Mouse (Mus musculus) lung, postnatal 14 days (tissue): ENCODE measurements around the gene Nrxn1.

Experiments used
- DNase-seq: peaks from one replicate; pipeline ENCODE4 v3.0.0; 2021

Nrxn1 gene

DNA sequence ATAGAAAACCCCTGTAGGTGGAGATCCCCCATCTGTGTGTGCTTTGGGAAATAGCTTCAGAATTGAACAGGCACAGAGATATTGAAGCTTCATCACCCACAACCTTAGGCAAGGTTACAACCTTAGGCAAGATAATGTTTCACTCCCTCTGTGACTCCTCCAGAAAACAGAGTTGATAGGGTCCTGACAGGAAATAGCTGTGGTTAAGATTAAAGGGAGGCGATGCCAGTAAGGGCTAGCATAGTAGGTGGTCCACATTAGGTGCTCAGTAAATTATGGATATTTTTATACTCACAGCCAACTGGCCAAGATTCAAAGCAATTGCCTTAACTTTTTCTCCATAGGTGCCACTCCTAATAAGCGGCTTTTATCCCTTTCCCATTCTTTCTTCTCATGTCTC is 284.6 kb downstream of the Nrxn1 start:
- no peak for DNase-seq

DNA sequence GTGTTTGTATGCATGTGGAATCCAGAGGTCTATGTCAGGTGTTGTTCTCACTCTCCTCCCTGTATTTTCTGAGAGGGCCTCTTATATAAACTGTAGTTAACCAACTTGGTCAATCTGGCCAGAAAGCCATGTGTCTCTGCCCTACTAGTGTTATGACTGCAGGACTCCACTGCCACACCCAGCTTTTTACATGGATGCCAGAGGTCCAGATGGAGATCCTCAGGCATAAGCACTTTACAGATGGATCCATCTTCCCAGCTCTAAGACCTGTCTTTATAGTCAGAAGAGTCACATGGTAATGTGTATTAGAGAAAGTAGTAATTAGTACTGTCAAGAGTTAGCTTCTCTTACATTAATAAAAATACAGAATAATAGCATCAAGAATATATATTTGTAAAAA is 285.7 kb downstream of the Nrxn1 start:
- DNase-seq = no peak

DNA sequence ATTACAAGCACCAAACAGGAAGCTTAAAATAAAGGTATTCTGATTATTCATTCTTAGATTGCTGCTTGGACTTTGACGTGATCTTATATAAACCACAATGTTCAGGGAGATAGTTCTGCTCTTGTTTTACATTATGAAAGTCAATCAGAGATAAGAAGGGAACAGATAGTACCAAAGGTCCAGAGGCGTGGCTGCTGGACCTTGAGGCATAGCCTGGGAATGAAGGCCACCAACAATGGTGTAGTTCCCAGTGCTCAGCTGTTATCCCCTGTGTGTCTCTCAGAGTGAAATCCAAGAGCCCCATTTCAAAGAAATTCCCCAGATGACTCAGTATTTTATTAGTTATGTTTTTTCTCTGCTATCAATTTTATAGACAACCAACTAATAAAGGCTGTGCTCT is 294.2 kb downstream of the Nrxn1 start:
- no peak for DNase-seq

DNA sequence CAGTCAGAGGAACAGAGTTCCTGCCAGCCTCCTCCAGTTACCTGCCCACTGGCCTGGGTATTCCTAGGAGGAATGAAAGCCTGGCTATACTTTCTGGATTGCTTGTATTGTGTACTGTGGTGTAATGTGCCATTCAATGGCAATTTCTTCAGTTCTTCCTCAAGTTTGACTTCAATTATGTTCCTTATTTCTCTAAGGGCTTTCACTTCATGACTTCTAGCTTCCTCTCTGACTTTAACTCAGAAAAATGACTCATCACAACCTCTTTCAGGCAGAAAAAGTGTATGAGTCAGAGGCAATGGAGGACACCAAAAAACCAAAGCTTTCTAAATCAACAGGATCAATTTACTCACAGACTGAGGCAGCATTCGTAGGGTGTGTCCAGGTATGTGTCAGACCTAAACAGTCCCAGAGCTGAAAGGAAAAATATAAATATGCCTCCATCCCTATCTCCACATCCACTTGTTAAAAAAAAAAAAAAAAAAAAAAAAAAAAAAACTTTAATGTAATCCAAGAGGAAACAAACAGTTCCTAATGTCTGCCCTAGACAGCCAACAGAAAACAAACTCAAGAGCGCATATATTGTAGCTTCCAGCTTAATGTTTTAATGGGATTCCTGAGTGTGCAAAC is 295.1 kb downstream of the Nrxn1 start:
- no peak for DNase-seq

DNA sequence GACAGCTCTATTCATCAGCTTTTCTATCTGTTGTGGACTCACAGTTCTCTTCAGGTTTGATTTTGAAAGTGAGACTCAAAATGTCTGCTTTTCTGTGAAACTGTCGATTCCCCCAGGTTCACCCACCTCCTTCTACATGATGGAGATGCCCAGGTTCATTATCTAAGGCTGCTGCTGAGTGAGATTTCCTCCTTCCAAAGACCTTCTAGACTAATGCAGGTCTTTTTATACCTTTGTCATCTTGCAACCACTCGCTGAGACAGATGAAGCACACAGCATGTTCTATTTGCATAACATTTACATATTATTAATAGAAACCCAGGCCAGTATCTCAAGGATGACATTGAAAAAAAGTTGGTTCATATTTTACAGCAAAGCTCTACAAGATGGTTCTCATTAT is 295.9 kb downstream of the Nrxn1 start:
- no peak for DNase-seq

DNA sequence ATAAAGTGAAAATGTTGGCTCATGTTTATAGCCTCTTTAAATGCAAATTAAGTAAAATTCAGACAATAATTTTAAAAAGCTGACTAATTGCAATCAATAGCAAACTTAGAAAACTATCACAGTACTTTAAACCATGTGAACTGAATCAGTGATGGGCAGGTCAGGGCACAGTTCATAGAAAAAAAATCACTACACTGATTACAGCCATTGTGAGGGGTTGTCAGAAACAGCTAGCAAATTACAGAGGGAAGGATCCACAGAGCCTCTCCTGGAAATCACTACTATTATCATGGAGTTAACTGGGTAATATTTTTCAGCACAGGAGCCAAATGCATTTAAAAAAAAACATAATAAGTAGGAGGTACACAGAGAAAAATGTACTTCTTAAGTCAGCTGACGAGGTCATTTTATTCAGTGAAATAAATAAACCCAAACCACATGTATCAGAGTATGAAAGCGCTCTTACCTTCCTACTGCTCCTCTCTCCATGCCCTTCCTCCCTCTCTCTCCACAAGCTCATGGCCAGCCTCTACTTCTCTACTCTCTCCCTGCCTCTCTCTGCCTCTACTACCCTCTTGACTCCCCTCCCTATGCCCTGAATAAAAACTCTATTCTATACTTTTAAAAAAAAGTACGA is 304.3 kb downstream of the Nrxn1 start:
- DNase-seq = no peak

DNA sequence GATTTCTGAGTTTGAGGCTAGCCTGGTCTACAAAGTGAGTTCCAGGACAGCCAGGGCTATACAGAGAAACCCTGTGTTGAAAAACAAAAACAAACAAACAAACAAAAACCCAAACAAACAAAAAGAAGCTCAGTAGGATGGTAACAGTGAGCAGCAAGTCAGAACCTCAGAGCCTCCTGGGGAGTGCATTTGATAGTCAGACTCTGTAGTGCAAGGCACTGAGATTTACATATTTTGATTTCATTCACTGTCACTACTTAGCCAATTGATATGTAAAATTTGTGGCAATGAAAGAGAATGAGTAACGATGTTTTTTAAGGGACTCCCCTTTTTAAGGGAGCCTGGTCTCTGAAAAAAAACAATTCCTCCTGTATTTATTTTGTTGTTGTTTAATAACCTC is 304.8 kb downstream of the Nrxn1 start:
- no peak for DNase-seq

DNA sequence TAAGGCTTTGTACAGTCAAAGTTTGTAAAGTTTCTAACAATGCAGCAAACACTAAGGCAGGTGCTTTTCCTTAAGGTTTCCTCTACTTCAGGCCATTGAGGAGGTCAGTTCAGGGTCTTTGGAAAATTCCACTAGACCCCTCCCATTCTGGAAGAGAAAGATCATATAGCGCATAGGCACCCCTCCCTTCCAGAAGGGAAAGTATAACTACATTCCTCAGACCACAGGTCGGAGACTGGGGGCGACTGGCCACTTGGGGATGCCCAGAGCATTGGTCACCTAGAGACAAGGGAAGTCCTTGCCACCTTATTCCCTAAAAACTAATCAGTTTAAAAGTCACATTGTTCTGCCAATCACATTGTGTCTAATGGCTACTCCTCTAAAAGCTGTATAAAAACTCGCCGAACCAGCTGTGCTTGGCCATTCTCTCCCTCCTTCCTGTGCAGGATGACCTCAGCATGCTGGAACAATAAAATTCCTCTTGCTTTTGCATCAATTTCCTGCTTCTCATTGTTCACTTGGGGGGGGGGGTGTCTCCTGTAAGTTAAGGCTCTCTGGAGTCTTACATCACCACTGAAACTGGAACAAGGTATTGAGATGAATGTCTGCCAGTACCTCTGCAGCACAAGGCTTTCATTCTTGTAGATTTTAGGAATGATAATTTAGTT is 305.6 kb downstream of the Nrxn1 start:
- DNase-seq = no peak

DNA sequence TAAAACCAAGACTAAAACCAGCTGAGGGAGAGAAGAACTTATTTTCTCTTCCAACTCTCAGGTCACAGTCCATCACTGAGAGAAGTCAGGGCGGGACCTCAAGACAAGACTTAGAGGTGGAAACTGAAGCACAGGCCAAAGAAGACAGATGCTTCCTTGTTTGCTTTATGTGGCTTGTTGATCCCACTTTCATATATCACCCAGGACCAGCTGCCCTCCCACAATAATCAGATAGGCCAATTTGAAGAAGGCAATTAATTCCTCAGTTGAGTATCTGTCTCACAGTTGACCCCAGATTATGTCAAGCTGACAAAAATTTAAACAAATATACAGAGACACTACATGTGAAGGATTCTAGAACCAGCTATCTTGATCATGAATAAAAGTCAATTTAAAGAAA is 312.4 kb downstream of the Nrxn1 start:
- no peak for DNase-seq

DNA sequence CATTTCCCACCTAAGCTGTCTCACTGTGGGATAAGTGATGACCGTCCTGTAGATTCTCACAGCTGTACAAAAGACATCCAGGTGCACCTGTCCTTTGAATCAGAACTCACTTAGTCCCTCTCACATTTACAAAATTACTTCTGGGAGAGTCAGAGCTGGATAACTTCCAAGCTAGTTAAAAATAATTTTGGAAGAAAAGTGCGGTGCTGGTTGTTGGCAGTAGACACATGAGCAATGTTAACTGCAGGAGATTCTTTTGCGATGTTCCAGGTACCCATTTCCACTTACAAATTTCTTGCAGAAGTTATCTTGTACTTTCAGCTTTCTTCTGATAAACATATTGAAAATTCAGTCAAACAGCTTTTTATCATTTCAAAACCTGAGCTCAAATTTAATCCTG is 317.5 kb downstream of the Nrxn1 start:
- no peak for DNase-seq

DNA sequence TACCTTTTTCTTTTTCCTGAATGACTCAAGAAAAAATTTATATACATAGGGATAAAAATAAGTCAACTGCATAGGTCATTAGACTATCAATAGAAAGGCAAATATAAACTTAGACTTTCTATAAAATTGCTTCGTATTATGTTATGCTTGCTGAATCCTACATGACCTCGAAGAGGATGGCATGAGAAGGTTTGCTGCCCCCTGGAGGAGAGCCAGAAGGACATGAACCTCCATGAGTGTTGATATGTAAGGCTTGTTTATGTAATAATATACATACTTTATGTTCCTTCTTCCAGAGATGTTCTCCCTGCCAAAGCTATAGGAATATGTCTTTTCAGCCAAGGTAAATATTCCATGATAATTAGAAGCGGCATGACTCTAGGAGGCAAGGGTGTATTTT is 319.6 kb downstream of the Nrxn1 start:
- no peak for DNase-seq

DNA sequence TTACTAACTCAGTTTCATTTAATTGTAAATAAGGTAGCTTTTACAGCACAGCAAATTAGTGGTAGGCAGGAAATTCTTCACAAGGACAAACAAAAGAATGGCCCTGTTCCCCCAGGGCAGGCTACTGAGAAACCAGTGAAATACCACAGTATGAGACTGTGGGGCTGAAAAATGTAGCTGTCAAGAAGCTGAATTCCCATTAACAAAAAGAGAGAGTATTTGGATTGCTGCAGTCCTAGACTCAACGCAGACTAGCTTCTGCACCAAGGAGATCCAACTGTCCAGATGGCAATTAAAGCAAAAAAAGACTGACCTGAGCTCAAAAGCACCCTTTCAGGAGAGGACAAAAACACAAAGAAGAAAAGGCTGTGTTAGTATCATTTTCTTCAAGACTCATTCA is 324.7 kb downstream of the Nrxn1 start:
- no peak for DNase-seq

DNA sequence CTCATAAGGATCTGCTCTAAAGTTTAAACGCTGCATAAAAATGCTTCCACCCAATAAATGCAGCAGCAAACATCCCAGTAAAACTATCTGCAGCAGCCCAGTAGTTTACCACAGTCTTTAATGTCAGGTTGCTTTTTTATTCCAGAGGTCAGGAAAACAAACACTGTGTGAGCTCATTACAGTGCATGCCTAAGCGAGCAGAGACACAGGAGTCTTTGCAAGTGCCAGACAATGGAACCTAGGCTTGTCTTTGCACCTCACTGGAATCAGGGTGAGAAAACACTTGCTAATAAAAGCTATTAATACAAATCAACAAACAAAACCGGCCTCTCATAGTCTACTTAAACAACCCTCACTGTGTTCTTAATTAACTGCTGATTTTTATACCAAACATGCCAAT is 365.7 kb downstream of the Nrxn1 start:
- DNase-seq = no peak

DNA sequence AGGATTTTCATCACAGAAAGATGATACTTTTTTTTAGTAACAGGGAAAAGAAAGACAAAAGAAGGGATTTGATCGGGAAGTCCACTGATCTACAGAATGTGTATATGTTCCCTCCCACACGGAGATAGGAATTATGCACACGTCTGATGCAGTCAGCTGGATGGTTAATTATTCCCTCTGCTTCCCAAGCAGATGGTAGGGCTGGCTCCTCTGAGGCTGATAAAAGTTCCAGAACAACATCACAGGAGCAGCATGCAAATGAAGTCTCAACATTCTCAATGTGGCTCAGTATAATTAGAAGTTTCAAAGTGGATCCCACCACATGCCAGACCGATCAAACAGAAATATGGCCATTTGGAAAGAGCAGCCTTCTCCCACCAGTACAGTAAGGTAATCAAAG is 388.1 kb downstream of the Nrxn1 start:
- no peak for DNase-seq

DNA sequence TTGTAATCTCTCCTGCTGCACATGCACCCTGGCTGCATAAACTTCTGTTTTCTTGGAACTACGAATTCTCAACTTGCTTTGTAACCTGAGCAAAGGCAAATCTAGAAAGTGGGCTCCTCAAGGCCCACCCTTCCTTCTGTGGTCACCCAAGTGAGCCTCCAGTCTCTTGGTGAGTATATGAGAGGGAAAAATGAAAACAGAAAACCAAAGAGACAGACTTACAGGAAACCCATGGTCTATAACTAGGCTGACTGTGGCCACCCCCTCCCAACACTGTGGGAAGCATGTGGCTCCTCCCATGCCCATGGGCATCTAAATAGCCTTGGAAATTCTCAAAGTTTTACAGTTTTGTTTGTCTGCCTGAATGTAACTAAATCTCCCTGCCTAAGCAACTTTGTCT is 390.2 kb downstream of the Nrxn1 start:
- DNase-seq = no peak

DNA sequence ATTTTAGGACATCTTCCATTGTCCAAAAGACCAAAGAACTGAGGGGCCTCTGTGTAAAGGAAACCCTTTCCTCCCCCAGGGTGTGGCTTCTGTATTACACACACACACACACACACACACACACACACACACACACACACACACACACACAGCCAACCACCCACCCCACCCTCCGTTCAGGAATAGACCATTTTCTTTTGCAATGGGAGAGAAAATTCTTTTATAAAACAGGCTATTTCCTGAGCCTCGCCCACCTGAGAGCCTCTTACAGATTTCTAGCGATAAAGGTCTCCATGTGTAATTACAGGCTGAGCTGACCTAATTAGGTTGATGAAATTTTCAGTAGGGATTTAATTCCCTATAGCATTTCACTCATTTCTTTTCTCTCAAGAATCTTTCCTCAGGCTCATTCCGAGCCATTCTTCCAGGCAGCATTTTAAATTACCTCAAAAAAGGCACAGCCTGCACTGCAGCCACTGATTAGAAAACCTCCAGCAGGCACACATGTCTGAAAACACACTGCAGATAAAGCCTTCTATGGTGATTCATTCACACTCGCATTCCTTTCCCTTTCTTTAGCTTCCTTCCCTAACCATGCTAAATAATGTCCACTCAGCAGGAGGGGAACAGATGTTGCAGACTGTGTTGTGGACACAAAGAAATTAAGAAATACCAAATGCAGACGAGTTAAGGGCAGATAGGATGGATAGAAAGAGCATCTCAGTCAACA is 396.6 kb downstream of the Nrxn1 start:
- no peak for DNase-seq

DNA sequence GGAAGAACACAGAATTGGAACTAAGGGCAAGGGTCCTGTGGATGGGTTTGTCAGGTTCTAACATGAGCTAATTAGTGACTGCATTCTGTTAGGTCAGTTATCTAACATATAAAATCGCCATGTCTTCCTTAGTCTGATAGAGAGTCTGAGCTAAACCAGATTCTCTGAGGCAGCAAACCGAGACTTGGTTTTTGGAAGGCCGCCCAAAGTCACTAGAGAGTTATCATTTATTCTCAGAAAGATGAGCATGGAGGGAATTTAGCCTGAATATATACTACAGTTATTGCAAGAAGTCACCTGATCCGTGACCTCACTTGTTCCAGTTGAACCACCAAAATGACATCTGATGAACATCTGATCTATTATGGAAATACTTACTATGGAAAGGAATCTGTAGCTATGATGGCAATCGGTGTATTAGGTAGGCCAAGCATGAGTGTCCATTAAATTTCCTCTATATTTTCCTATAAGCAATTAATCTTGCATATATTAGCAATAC is 397.7 kb downstream of the Nrxn1 start:
- DNase-seq = no peak

DNA sequence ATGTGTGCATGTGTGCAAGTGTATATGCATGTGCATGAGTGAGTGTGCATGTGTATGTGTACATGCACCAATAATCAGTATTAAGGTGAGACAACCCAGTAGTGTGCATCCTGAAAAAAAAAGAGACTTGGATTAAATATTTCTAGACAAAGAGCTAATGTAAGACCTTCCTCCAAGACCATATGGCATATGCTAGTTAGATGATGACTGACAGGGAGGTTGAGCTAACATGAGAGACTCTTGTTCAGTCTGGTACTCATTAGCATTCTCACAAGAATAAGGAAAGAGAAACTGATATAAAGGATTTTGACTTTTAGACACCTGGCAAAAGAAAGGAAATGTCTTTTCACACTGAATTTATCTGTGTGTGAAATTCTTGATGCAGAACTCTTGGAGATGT is 408.7 kb downstream of the Nrxn1 start:
- DNase-seq = no peak

DNA sequence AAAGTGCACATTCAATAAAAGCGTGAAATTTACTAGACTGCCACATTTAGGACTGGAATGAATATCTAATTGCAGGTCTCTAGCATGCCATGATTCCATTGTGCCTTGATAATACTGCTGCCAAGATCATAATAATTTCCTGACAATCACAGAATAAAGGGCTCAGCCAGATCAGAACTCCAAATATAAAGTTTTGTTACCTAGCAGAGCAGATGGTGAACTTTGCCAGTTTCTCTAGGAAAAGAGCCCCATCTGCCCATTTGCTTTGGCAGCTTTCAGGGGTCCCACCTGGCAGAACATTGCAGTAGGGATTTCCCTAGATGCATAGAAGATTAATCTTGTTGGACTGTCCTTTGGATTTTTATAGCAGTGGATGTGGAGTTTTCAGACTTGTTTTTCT is 411.9 kb downstream of the Nrxn1 start:
- no peak for DNase-seq

DNA sequence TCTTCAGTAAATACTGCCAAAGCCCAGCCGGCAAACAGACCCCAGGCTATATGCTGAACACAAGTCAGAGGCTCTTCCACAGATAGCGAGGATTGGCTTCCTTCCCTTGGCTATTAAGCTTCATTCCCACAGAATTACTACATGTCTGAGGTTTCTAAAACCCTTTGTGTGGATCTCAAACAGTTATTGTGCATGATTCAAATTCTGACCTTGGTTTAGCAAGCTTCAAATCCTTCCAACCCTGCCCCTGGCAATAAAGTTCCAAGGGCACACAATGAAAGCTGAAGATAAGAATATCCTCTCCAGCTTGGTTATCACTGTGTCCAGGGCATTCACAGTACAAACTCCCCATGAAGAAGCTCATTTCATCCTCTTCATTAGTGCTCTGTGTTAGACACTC is 416.2 kb downstream of the Nrxn1 start:
- no peak for DNase-seq

DNA sequence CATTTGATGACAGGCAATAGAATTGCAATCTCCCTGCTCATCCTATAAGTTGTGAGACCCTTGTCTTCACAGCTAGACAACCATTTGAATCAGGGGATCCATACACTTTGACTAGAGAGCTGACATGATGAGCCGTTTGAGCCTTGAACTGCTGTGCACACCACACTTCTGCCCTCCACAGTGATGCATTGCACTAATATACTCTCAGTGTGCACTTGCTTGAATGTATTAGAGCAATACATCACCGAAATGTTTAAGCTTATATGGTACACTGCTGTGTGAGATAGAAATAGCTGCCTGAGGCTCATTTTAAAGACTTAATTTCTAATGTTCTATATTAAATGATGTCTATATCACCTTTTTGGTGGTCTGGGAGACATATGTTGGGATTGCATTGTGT is 430.6 kb downstream of the Nrxn1 start:
- no peak for DNase-seq

DNA sequence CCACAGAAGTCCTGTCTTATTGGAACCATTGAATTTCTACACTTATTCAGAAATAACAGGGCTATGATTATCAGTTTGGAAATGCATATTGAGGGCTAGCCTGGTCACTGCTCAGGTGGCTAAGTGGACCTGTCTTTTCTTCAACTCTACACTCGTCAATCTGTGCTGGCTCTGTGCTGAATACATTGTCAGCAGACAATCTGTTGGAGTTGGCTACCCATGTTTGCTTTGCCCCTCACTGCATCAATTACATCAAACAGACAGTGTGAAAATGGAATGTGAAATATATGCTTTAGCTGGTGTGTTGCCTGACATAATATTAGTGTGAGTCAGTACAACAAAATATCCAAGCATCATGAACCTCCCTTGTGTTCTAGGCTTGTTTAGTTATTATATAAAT is 438.4 kb downstream of the Nrxn1 start:
- no peak for DNase-seq

DNA sequence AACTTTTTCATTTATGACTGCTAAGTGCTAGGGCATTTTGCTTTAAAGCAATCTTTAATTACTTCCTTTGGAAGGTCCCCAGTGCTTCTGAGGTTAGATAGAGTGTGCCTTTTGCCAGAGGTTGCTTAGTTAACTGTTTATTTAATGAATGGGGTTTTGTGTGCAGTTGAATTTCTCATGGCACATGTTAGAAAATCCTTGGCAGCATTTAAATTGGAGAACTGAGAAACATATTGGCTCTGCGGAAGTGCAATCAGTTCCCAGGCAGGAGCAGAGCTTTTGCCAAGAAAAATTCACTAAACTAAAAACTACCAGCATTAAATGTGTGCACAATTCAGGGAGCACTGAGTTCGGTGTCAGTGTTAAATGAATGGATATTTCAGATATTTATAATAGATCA is 439.5 kb downstream of the Nrxn1 start:
- no peak for DNase-seq

DNA sequence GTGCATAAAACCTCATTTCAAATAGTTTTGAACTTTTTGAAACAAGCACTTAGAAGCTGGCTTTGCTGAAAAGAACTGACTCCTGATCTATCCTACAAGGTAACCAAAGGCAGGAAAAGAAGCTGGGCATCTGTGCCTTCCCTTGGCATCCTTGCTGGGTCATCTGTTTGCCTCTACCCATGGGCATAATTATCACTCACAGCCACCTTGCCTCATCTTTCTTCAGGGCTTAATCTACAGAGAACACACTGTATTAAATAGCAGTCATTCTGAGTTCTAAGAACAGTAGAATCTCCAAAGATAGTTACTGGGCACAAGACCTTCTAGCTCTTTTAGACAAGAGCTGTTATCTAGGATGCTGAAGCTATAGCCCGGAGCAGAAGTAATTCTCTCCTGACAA is 442.6 kb downstream of the Nrxn1 start:
- no peak for DNase-seq
